In the genomic region with DNA sequence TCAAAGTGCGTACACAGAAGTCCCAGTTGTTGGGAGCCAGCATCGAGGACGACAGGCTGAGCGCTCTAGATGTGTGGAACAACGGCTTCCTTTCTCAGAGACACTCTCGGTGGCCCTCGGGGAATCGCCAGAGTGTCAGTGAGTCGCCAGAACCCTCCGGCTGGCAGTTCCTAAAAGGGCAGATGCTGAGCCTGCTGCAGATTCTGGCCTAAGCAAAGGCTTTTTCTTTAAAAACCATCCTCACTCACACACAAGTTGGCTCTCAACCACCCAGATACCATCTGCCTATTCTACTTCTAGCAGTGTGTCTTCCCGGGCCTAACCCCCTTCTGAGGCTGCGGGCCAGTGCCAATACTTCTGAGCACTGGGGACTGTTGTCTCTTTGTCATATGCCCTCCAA, we compare ENCODE assay signal across 10 mouse cellular contexts. TPM values are rescaled to one million over a fixed set of nuclear protein-coding genes. Genes with fewer than 3 reads are reported as not detected.
DNase-seq lines count a peak whose midpoint lies in the region; ATAC-seq lines count a peak whose summit lies in the region.
"Had no signal": no experiment of that assay in that cellular context is flagged by ENCODE, and none has a peak within 500 bp of the region (broad histone marks: within the 10 kb centered on the region; RNA-seq: fewer than 3 reads in every experiment).

No protein-coding gene starts in this region.

- no peak overlapping the region for H3K4me3 ChIP-seq in neural tube, embryonic 13.5 days
- no peak overlapping the region for H3K4me3 ChIP-seq in heart, embryonic 11.5 days (ENCODE audit: low read depth, low read length)

- no peak overlapping the region for H3K4me2 ChIP-seq in neural tube, embryonic 13.5 days
- H3K4me2 ChIP-seq in heart, embryonic 11.5 days: no peak overlapping the region

- no peak overlapping the region for H3K9ac ChIP-seq in neural tube, embryonic 13.5 days
- H3K9ac ChIP-seq in heart, embryonic 11.5 days (ENCODE audit: low read depth, low read length): no peak overlapping the region

- DNase-seq in neural tube, embryonic 10.5 days (ENCODE audit: extremely low spot score, low spot score): no peak
- peak; percentile 34 to 54 for DNase-seq in frontal cortex, postnatal 10 days (ENCODE audit: low spot score in 2 of 2)
- DNase-seq in left cerebral cortex, adult 8-10 months (ENCODE audit: low spot score in 2 of 2): peak; percentile 17 to 75
- peak; percentile 28 for DNase-seq in right cerebral cortex, postnatal 4 days
- no peak for DNase-seq in testis, postnatal 14 days (ENCODE audit: low spot score)
- DNase-seq in urinary bladder, postnatal 36 days (ENCODE audit: low spot score in 2 of 2): no peak
- DNase-seq: lung, postnatal 14 days; spleen, adult 18-20 months had no signal

- 0 out of 2 replicates have a peak, but pooled peaks have one; percentile 25 for ATAC-seq in neural tube, embryonic 13.5 days (ENCODE audit: low read depth)
- no peak for ATAC-seq in heart, embryonic 11.5 days (replicated peaks; ENCODE audit: insufficient number of reproducible peaks, low FRiP score, low TSS enrichment)

- 38% methylated on average over 12 of the region's 12 CpGs for WGBS in neural tube, embryonic 13.5 days
- 60% methylated on average over 12 of the region's 12 CpGs for WGBS in heart, embryonic 11.5 days (ENCODE audit: insufficient replicate concordance)

- H3K4me1 ChIP-seq in neural tube, embryonic 13.5 days (replicated peaks): peaks cover 62% of the 10 kb centered on the region
- peaks cover 50% of the 10 kb centered on the region for H3K4me1 ChIP-seq in heart, embryonic 11.5 days (ENCODE audit: control insufficient read depth, insufficient read depth, low read length)

- H3K9me3 ChIP-seq in neural tube, embryonic 13.5 days: no peaks in the 10 kb centered on the region
- H3K9me3 ChIP-seq in heart, embryonic 11.5 days (replicated peaks; ENCODE audit: control insufficient read depth, low read length): no peaks in the 10 kb centered on the region

- H3K27ac ChIP-seq in neural tube, embryonic 13.5 days (replicated peaks): peak overlapping the region; percentile 18; the same call in 1 of the 2 replicates
- H3K27ac ChIP-seq in heart, embryonic 11.5 days (ENCODE audit: low read depth, low read length): no peak overlapping the region

- peaks cover 16% of the 10 kb centered on the region for H3K36me3 ChIP-seq in neural tube, embryonic 13.5 days
- no peaks in the 10 kb centered on the region for H3K36me3 ChIP-seq in heart, embryonic 11.5 days (ENCODE audit: control insufficient read depth, insufficient read depth, low read length)

- H3K27me3 ChIP-seq in neural tube, embryonic 13.5 days: no peaks in the 10 kb centered on the region
- no peaks in the 10 kb centered on the region for H3K27me3 ChIP-seq in heart, embryonic 11.5 days (ENCODE audit: control insufficient read depth, insufficient read depth, low read length)

RNA-seq across cellular contexts. Expression of a gene that starts 45.2 kb away (rescaled TPM):
- 66.3 and 69.0 TPM in 2 replicates for polyA plus RNA-seq in neural tube, embryonic 13.5 days (2015; fragmentation: Nextera tagmentation; extraction: Ambion mirVana)
- 10 to 100 TPM; 25.8 to 33.4 (median 29.2) TPM for total RNA-seq in left cerebral cortex, adult 8-10 months (2022)
- polyA plus RNA-seq in heart, embryonic 11.5 days (2014; fragmentation: Nextera tagmentation; extraction: Ambion mirVana): 66.6 and 71.2 TPM in 2 replicates

Comparison
In these comparisons a context has a peak if more than half of its experiments do, and no peak if none do; other contexts are left out.
1. DNase-seq: peak in frontal cortex, postnatal 10 days (2 of 2), left cerebral cortex, adult 8-10 months (2 of 2) and right cerebral cortex, postnatal 4 days (single experiment); none in neural tube, embryonic 10.5 days (single experiment), testis, postnatal 14 days (single experiment) and urinary bladder, postnatal 36 days (0 of 2).